Mouse (Mus musculus) thymus, postnatal 4 days (tissue): ENCODE results near the gene Lexm.

ENCODE experiments used
- DNase-seq: peaks from one replicate; pipeline ENCODE4 v3.0.0; 2021

Gene Lexm

DNA sequence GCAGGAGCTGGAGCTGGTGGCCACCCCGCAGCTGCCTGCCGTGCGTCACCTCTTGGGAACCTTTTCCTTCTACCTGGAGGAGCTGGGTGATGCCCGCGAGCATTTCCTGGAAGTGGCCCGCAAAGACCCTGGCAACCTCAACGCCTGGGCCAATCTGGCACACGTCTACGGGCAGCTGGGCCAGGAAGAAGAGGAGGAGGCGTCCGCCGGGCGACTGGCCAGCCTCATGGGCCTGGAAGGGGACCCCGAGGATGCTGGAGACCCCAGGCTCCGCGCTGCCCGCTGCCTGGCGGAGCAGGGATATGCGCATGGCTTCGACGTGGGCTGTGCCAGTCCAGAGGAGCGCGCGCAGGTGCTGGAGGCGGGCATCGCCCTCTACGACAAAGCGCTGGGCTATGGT lies 5.7 kb upstream of the Lexm start:
- no peak for DNase-seq

DNA sequence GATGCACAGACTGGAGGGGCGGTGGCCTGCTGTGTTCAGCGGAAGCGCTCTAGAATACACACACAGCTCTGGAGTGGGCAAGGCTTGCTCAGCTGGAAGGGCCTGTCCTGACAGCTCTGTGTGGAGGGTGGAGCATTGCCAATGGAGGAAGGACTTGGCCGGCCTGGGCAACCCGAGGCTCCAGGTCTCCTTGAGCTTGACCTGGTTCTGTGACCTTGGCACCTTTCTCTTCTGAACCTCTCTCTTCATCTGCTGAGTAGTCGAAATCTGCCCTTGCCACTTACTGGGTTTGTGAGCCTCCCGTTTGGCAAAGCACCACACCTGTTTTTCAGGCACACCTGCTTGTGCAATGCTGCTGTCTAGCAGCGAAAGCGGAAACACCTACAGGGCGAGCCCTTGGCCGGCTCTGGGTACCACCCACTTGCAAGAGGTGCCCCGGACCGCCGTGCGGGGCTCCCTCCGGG lies 5.0 kb upstream of the Lexm start, which contains the start of gene Ttc22:
Gene Ttc22, plus strand, starts transcription at position 403 of the 464 bp plus-strand sequence.
- no peak for DNase-seq

DNA sequence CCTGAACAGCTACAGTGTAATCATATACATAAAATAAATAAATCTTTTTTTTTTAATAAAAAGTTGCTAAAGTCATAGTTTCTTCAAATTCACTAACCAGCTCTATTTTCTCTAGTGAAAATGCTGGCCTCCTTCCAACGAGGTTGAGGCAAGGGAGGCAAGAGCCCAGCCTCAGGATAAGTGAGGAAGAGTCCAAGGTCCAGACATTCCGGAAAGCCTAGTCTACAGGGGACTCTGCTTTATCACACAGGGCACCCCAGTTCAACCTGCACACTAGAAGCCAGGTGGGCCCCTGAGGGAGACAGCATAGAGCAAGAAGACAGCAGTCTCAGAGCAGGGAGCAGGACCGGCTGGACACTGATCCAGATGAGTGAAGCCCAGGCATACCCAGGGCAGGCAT lies 4.4 kb upstream of the Lexm start:
- DNase-seq, result no peak

- DNase-seq, result no peak
These were observed 1.9 kb upstream of the Lexm start for GRCm38 (mm10) chr4:106618898-106619297.

DNA sequence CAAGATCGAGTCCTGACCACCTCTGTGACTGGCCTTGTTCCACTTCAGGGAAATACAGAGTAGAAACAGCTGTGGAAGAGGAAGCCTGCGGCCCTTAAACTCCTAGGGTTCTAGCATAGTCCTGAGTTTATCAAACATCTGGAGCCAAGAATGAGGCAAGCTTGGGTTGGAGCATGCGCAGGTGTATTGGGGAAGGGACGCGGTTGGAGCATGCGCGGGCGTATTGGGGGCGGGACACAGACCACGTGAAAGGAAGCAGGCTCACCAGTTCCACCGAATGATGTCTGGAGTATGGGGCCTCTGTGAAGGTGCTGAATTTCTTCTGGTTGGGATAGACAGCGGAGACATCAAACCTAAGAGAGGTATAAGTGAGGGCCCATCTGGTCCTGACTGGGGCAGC lies 1.4 kb downstream of the Lexm start:
- peak; percentile 65 for DNase-seq

DNA sequence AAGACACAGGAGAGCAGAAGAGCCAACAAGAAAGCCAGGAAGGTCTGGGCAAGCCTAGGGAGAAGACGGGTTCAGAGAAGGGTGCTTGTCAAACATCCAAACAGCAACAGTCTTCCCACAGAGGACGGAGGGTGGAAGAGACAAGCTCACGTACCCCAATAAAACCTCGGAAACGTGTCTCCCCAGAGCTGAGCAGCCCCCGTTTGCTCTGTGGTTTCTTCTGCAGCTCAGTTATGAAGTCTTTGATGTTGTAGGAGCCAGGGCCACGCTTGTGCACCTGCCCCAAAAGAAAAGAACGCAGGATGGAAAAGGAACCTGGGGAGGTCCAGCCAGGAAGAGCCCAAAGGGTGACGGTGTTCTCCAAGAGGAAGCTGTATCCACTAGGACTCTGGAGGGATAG lies 2.2 kb downstream of the Lexm start:
- peak; percentile 55 for DNase-seq

- DNase-seq, result peak; percentile 87
These were observed 2.8 kb downstream of the Lexm start for GRCm38 (mm10) chr4:106614180-106614797.

DNA sequence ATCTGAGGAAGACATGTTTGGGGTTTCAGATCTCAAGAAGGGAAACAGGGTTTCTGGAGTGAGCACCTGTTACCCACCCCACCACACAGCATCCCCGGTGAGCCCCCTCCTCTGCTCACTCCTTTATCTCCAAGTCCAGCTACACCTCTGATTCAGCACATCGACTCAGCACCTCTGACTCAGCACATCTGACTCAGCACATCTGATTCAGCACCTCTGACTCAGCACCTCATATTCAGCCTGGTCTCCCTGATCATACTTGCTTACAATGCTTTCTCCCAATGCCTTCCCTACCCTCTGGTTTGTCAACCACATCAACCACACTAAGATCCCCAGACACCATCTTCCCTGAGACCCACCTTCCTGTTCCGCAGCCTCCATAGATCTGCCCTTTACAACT lies 3.5 kb downstream of the Lexm start:
- DNase-seq, result peak; percentile 65

DNA sequence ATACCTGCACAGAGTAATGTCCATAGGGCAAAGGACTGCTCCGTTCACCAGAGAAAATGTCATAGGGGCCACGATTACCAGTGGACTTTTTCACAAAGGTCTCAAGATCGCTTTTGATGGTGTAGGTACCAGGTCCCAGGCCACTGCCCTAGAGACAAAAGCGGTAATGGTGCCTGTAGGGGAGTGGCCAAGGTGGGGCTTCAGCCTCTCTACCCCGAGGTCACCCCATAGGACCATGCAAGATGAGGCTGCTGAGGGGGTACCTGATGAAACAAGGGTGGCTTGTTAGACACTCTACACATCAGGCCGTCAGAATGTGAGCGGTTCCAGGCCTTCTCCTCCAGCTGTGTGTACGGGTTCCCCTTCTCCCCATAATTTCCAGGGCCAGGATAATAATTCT lies 3.9 kb downstream of the Lexm start:
- no peak for DNase-seq

- DNase-seq, result no peak
These were observed 9.1 kb downstream of the Lexm start for GRCm38 (mm10) chr4:106607905-106608304.

- DNase-seq, result no peak
These were observed 10.1 kb downstream of the Lexm start for GRCm38 (mm10) chr4:106606639-106607554.

GRCm38 (mm10) chr4:106600770-106601169 lies 16.3 kb downstream of the Lexm start:
- no peak for DNase-seq

- DNase-seq, result peak; percentile 39
These were observed 17.6 kb downstream of the Lexm start for GRCm38 (mm10) chr4:106599415-106599814.

- no peak for DNase-seq
These were observed 19.3 kb downstream of the Lexm start for GRCm38 (mm10) chr4:106597741-106598140.

DNA sequence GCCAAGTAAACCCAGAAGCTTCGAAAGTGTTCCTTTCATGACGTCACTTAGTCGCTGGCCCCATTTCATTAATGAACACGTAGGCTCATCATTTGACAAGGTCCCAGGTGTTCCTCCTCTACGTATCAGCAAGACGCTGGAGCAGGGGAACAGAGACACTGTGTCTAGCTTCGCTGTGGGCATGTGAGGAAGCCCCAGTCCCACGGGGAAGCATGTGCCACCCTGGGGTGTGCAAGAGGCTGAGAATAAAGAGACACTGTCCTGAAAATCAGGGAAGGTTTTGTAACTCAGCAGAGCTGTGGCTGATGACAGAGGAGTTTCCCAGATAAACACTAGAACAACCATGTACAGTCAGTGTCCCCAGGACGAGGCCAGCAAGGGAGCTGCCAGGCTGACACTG lies 20.0 kb downstream of the Lexm start:
- DNase-seq, result no peak

DNA sequence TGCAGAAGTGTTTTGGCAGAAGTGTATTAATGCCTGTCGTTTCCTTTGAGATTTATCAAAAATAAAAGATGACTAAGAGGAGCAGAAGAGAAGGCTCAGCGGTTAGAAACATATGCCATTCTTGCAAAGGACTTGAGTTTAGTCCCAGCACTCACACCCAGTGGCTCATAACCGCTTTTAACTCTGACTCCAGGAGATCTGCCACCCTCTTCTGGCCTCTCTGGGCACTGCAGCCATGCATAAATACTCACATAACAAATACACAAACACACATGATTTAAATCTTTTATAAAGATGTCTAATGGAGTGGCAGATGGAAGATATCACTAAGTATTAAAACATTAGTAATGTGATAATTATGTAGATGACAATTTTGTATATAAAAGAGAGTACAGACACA lies 20.8 kb downstream of the Lexm start:
- peak; percentile 42 for DNase-seq

DNA sequence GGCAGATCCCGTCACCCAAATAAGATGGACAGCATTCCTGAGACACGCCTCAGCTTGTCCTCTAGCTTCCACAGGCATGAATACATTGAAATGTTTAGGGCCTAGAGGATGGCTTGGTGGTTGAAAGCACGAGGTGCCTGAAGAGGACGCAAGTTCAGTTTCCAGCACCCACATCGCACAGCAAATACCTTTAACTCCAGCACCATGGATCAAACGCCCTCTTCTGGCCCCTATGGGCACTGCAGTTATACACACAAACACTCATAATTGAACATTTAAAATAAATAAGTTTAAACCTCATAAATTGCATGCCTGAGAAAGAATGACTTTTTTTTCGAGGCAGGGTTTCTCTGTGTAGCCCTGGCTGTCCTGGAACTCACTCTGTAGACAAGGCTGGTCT lies 23.4 kb downstream of the Lexm start:
- DNase-seq, result peak; percentile 51

GRCm38 (mm10) chr4:106590871-106591270 lies 26.2 kb downstream of the Lexm start:
- no peak for DNase-seq

- no peak for DNase-seq
These were observed 26.9 kb downstream of the Lexm start for GRCm38 (mm10) chr4:106590142-106590541.

DNA sequence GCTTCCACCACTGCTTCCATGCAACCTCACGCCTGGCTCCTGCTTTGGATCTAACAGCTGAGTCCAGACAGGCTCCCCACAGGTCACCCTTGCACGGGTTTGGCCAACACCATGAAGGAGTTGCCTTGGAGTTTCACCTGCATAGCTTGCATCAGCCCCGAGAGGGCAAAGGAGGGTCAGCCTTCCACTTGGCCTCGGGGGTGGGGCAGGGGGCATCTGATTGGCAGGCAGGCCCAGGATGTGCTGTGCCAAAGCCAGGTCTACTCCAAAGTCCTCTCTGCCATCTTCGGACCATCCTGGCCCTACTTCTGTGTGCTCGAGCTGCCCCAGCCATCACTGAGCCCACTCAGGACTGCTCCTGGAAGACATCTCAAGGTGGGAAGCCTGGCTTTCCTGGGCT lies 30.0 kb downstream of the Lexm start:
- no peak for DNase-seq

GRCm38 (mm10) chr4:106584665-106585064 lies 32.4 kb downstream of the Lexm start:
- DNase-seq, result no peak

DNA sequence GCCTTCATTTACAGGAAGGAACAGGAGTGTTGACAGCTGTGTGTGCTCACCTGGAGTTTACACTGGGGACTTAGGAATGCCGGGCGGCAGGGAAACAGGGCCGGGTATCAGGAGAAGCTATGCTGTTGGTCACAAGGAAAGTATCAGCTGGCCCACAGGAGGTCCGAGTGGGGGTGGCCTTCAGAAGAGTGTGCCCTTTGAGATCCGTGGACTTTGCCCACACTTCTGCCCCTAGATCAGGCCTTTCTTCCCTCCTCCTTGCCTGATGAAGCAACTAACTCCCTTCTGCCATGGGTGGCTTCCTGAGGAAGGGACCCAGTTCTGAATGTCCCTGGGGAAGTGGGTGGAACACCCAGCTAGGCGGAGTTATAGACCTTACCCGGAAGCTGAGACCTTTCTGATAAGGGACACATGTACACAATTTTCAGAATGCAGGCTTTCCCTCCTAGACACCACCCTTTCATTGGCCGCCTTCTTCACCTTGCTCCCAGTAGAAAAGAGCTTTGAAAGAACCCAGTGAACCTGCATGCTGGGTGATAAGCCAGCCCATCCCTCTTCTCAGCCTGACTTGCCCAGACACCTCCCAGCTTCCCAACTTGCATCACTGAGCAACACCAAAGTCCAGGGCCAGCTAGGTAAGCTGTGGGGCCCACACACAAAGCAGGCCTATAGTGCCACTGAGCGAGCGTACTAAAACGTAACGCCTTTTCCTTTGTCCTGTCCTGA lies 34.5 kb downstream of the Lexm start:
- no peak for DNase-seq

DNA sequence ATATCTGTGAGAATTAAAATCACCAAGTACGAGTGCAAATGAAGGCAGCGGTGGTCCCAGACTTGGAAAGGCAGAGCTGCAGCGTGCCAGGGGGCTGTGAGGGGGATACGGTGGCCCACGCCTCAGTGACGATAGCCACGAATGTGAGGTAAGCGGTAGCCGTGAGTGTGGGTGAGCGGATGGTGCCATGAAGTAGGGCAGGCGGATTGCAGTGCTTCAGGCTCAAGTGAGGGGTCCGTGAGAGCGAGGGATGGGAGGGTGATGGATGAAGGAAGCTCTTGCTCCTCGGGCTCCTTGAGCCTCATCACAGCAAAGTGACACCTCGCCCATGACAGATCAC lies 35.2 kb downstream of the Lexm start:
- no peak for DNase-seq
